Mouse (Mus musculus) liver, embryonic 13.5 days (tissue): ENCODE measurements at regions not wholly inside any gene's neighbourhood (a gene's known extent, or its start where the extent isn't known, plus 50 kb on each side); places are given as distances from the start of the nearest gene placed in this dataset.
"Not testable (repeated sequence)": the region's sequence is repeated elsewhere in the genome, so short reads cannot be mapped to it uniquely, and the experiment has no call there.

Source experiments
- ATAC-seq: fragments of 200-750 bp; cut with Nextera tagmentation; 2 replicates; pipeline ENCODE4 v1.8.0; 2017; ENCODE audit warnings: low read depth, mild to moderate bottlenecking, moderate number of reproducible peaks, moderate library complexity
- DNase-seq: peaks from one replicate; pipeline ENCODE4 v3.0.0; 2022
- H3K27ac ChIP-seq: fragments of 300-500 bp; sonication (generic); 2 replicates; pipeline ENCODE4 v1.5.1; 2015; ENCODE audit warnings: moderate library complexity, mild to moderate bottlenecking, inconsistent platforms
- H3K27me3 ChIP-seq: fragments of 300-500 bp; sonication (generic); 2 replicates; pipeline ENCODE4 v1.6.1; 2015; ENCODE audit warnings: mild to moderate bottlenecking, inconsistent platforms
- H3K36me3 ChIP-seq: fragments of 300-500 bp; sonication (generic); 2 replicates; pipeline ENCODE4 v1.6.1; 2015; ENCODE audit warnings: mild to moderate bottlenecking, inconsistent platforms
- H3K4me1 ChIP-seq: fragments of 300-500 bp; sonication (generic); replicated peaks from 2 replicates; pipeline ENCODE4 v1.6.1; 2015; ENCODE audit warnings: inconsistent platforms
- H3K4me2 ChIP-seq: fragments of 300-500 bp; sonication (generic); 2 replicates; pipeline ENCODE4 v1.6.1; 2015; ENCODE audit warnings: inconsistent platforms, mild to moderate bottlenecking, moderate library complexity
- H3K4me3 ChIP-seq: fragments of 300-500 bp; sonication (generic); replicated peaks from 2 replicates; pipeline ENCODE4 v1.5.1; 2015; ENCODE audit warnings: mild to moderate bottlenecking, inconsistent platforms
- H3K9ac ChIP-seq: fragments of 300-500 bp; sonication (generic); 2 replicates; pipeline ENCODE4 v1.6.1; 2015; ENCODE audit warnings: mild to moderate bottlenecking, inconsistent platforms
- H3K9me3 ChIP-seq: fragments of 300-500 bp; sonication (generic); replicated peaks from 2 replicates; pipeline ENCODE4 v1.6.1; 2016; ENCODE audit warnings: inconsistent platforms
- WGBS: fragments of 180-500 bp; shearing (Covaris S2); methylation state at CpG from one replicate; pipeline ENCODE4 v1.1.7; 2015; ENCODE audit not compliant: insufficient replicate concordance; 5-methylcytosine and 5-hydroxymethylcytosine counted together

DNA sequence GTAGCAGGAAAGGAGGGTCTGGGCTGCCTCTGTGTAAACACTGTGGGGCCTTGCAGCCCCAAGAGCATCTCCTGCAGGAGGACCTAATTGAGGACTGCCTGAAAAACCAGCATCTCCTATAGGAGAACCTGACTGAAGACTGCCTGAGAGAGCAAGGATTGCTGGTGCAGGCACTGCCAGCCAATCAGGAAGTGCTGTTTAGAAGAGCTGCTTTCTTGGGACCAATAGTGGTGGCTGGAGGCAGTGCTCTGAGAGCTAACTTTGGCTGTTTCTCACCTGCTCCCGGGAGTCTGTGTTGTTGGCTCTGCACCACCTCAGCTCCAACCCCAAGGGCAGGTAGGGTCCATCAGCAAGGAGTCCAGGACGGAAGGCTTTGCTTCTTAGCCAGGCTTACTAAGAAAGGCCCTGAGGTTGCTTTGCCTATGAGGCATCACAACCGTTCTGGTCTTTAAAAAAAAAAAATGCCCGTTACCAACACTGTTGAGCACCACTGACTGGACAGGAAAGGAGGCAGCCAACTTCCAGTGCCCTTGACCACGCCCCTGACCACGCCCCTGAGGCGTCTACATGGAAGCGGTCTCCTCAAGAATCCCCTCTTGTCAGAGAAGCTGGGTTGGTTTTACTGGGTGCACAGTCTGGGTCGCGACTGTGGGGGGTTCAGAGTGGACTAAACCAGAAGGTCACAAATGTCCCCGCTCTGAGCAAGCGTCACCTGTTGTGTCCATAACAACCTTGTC lies 105.0 kb upstream of the Ipo5 start:
- not testable (repeated sequence) for H3K36me3 ChIP-seq, H3K4me2 ChIP-seq, H3K4me3 ChIP-seq, H3K9me3 ChIP-seq, ATAC-seq, H3K9ac ChIP-seq, H3K27ac ChIP-seq, H3K4me1 ChIP-seq, DNase-seq, H3K27me3 ChIP-seq
- WGBS, result 31% methylated on average over 12 of the region's 12 CpGs

GRCm38 (mm10) chr14:120806553-120806893 lies 104.5 kb upstream of the Ipo5 start:
- H3K27ac ChIP-seq, result no peak overlapping the region
- no peaks in the 10 kb centered on the region for H3K9me3 ChIP-seq
- WGBS, result 49% methylated on average over 6 of the region's 10 CpGs
- H3K27me3 ChIP-seq, result no peaks in the 10 kb centered on the region
- H3K4me3 ChIP-seq, result no peak overlapping the region
- ATAC-seq, result no peak
- no peak overlapping the region for H3K9ac ChIP-seq
- no peaks in the 10 kb centered on the region for H3K4me1 ChIP-seq
- no peaks in the 10 kb centered on the region for H3K36me3 ChIP-seq
- DNase-seq, result no peak
- no peak overlapping the region for H3K4me2 ChIP-seq

GRCm38 (mm10) chr14:120809321-120809720 lies 101.7 kb upstream of the Ipo5 start:
- no peak for DNase-seq
- 0 out of 2 replicates have a peak, but pooled peaks cover 6% of the 10 kb centered on the region for H3K9me3 ChIP-seq
- no peak for ATAC-seq
- no peak overlapping the region for H3K4me3 ChIP-seq
- no peak overlapping the region for H3K9ac ChIP-seq
- H3K4me2 ChIP-seq, result no peak overlapping the region
- H3K4me1 ChIP-seq, result no peaks in the 10 kb centered on the region
- H3K36me3 ChIP-seq, result no peaks in the 10 kb centered on the region
- H3K27me3 ChIP-seq, result no peaks in the 10 kb centered on the region
- WGBS, result 72% methylated on average over 6 of the region's 6 CpGs
- H3K27ac ChIP-seq, result no peak overlapping the region

- DNase-seq (no peak), ATAC-seq (no peak)
- 73% methylated on average over 9 of the region's 9 CpGs for WGBS
- Histone ChIP-seq H3K36me3 (no peaks in the 10 kb centered on the region), H3K4me3 (no peak overlapping the region), H3K4me1 (no peaks in the 10 kb centered on the region), H3K4me2 (no peak overlapping the region), H3K9me3 (0 out of 2 replicates have a peak, but pooled peaks cover 6% of the 10 kb centered on the region), H3K9ac (no peak overlapping the region), H3K27ac (no peak overlapping the region), H3K27me3 (no peaks in the 10 kb centered on the region)
Observed at GRCm38 (mm10) chr14:120813938-120814337, 97.1 kb upstream of the Ipo5 start.

DNA sequence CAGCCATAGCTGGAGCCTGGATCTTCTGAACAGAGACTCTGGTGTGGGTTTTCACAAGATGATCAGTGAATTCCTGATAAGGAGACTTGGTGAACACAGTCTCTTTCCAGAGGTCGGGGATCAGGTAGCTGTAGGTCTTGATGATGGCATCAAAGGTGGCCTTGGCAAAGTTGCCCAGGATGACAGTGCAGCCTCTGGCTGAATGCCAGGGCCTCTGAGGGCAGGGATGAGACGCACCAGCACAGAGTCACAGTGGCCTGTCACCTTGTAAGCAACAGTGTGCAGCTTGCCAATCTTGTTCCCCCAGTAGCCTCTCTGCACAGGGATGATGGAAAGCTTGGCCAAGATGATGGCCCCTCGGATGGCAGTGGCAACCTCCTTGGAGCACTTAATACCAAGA lies 95.9 kb upstream of the Ipo5 start:
- not testable (repeated sequence) for H3K4me2 ChIP-seq, H3K4me3 ChIP-seq, DNase-seq, H3K27ac ChIP-seq, H3K27me3 ChIP-seq, H3K36me3 ChIP-seq, H3K9me3 ChIP-seq, ATAC-seq, H3K4me1 ChIP-seq, H3K9ac ChIP-seq
- WGBS, result 56% methylated on average over 3 of the region's 3 CpGs

- Histone ChIP-seq H3K4me3 (no peak overlapping the region), H3K36me3 (no peaks in the 10 kb centered on the region), H3K4me1 (no peaks in the 10 kb centered on the region), H3K4me2 (no peak overlapping the region), H3K9me3 (0 out of 2 replicates have a peak, but pooled peaks cover 6% of the 10 kb centered on the region), H3K27ac (no peak overlapping the region), H3K27me3 (no peaks in the 10 kb centered on the region), H3K9ac (no peak overlapping the region)
- WGBS, result 58% methylated on average over 2 of the region's 2 CpGs
- ATAC-seq (no peak), DNase-seq (no peak)
Observed at GRCm38 (mm10) chr14:120816529-120816928, 94.5 kb upstream of the Ipo5 start.

DNA sequence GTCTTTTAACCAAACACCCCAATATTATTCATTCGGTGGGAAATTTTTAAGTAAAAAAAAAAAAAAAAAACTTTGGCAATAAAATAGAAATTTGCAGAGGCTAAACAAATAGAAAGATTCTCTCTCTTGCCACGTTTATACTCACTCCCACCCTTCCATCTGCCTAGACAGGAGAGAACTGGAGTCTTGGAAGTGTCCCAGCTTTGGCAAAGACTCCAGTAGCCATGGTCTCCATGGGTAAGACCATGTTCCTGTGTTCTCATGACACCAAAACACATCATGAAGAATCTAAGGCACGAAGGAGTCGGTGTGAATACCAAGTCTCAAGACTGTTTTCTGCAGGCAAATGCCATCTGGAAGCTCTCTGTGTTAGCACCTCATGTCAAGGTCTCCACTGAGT lies 84.8 kb upstream of the Ipo5 start:
- Histone ChIP-seq H3K27me3 (no peaks in the 10 kb centered on the region), H3K4me3 (no peak overlapping the region), H3K9me3 (0 out of 2 replicates have a peak, but pooled peaks cover 4% of the 10 kb centered on the region), H3K9ac (no peak overlapping the region), H3K36me3 (no peaks in the 10 kb centered on the region), H3K4me1 (peaks cover 2% of the 10 kb centered on the region; the same call in 1 of the 2 replicates), H3K4me2 (no peak overlapping the region), H3K27ac (no peak overlapping the region)
- ATAC-seq (no peak), DNase-seq (no peak)
- WGBS, result 47% methylated on average over 4 of the region's 4 CpGs

DNA sequence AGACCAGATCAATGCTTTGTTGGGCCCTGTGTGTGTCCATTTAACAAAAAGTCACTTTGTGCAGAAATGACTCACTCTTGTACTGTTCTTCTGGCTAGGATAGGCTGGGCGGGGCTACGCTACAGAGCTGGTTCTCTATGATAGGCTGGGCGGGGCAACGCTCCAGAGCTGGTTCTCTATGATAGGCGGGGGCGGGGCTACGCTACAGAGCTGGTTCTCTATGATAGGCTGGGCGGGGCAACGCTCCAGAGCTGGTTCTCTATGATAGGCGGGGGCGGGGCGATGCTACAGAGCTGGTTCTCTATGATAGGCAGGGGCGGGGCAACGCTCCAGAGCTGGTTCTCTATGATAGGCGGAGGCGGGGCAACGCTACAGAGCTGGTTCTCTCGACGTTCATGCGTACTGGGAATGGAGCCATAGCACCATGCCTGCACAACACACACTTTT lies 80.6 kb upstream of the Ipo5 start:
- H3K4me3 ChIP-seq, DNase-seq, H3K9ac ChIP-seq, H3K27ac ChIP-seq, H3K4me2 ChIP-seq, H3K9me3 ChIP-seq, H3K27me3 ChIP-seq, ATAC-seq, H3K36me3 ChIP-seq: not testable (repeated sequence)
- WGBS, result 20% methylated on average over 20 of the region's 20 CpGs
- H3K4me1 ChIP-seq, result peaks cover 13% of the 10 kb centered on the region

DNA sequence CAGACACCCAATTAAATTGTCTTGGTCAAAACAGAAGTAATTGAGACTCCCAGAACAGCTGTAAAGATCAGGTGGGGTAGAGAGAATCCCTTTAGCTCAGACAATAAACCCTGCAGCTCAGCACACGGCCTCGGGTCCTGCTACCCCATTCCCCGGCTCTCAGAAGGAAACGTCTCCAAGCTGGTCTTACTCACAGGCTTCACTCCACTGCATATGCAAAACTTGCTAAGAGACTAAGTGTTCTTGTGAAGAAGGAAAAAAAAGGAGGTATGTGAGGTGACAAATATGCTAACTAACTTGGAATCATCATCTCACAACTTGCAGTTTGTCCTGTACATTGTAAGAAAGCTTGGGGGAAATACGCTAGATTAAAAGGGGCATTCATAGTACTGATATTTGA lies 79.6 kb upstream of the Ipo5 start:
- H3K9ac ChIP-seq, result no peak overlapping the region
- H3K4me2 ChIP-seq, result peak overlapping the region; percentile 58; the same call in 1 of the 2 replicates
- WGBS, result 70% methylated on average over 5 of the region's 5 CpGs
- H3K27ac ChIP-seq, result no peak overlapping the region
- DNase-seq (no peak), ATAC-seq (no peak)
- no peaks in the 10 kb centered on the region for H3K27me3 ChIP-seq
- peaks cover 13% of the 10 kb centered on the region for H3K4me1 ChIP-seq
- 0 out of 2 replicates have a peak, but pooled peaks cover 4% of the 10 kb centered on the region for H3K9me3 ChIP-seq
- no peaks in the 10 kb centered on the region for H3K36me3 ChIP-seq
- H3K4me3 ChIP-seq, result no peak overlapping the region

DNA sequence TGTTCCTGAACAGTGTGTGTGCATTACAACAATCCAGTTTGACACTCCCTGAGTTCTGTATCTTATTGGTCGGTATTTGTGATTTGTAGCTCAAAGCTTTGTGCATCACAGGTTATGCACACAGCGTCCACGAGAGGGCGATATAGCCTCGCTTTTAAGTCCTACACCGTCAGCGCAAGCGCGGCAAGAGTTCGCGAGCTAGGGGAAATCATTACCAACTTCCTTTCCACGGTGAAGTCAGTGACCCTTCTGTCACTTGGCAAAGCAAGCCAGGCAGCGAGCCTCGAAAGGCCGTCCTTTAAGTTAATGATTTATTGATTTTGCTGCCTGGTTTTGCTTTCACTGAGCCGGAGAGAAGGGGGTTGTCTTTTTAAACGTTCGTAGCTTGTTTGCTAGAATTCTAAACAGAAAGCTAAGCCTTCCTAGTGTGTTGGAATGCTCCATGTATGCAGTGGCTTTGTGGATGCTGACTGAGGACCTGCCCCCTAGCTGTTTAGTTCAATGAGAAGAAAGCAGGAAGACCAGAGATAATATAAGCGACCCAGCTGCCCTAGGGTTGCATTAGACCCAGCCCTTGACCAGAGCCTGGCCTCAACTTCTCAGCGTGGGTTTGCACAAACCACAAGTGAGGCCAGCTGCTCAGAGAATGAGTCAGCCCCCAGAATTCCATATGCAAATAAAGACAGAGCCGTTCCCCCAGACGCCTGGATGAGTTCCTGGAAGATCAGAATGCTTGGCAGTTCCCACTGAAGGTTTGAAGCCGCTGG lies 79.0 kb upstream of the Ipo5 start:
- WGBS, result 6% methylated on average over 23 of the region's 23 CpGs
- H3K36me3 ChIP-seq, result no peaks in the 10 kb centered on the region
- H3K4me1 ChIP-seq, result peaks cover 13% of the 10 kb centered on the region
- 0 out of 2 replicates have a peak, but pooled peaks cover 4% of the 10 kb centered on the region for H3K9me3 ChIP-seq
- H3K27me3 ChIP-seq, result no peaks in the 10 kb centered on the region
- peak overlapping the region; percentile 11; the same call in 1 of the 2 replicates for H3K27ac ChIP-seq
- H3K4me2 ChIP-seq, result peak overlapping the region; percentile 58
- peak overlapping the region; percentile 5; the same call in 1 of the 2 replicates for H3K9ac ChIP-seq
- peak overlapping the region; percentile 39 for H3K4me3 ChIP-seq
- ATAC-seq (peak; percentile 76), DNase-seq (peak; percentile 52)

DNA sequence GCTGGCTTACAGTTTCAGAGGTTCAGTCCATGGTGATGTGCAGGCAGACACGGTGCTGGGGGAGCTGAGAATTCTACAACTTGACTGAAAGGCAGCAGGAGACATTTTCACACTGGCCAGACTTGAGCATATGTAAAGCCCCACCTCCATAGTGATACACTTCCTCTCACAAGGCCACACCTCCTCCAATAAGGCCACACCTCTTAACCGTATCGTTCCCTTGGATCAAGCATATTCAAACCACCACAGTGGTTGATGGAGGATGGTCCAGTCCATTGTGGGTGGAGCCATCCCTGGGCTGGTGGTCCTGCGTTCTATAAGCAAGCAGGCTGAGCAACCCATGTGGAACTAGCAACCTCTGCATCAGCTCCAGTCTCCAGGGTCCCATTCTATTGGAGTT lies 76.2 kb upstream of the Ipo5 start:
- 0 out of 2 replicates have a peak, but pooled peaks cover 4% of the 10 kb centered on the region for H3K9me3 ChIP-seq
- H3K27ac ChIP-seq, result no peak overlapping the region
- no peak overlapping the region for H3K4me3 ChIP-seq
- DNase-seq (no peak), ATAC-seq (0 out of 2 replicates have a peak, but pooled peaks have one; percentile 24)
- no peak overlapping the region for H3K9ac ChIP-seq
- 43% methylated on average over 4 of the region's 4 CpGs for WGBS
- peaks cover 13% of the 10 kb centered on the region for H3K4me1 ChIP-seq
- H3K4me2 ChIP-seq, result no peak overlapping the region
- no peaks in the 10 kb centered on the region for H3K36me3 ChIP-seq
- no peaks in the 10 kb centered on the region for H3K27me3 ChIP-seq
